Mouse (Mus musculus): Measurements from ENCODE around the gene Gm19426. TPM values are rescaled to one million over a fixed set of nuclear protein-coding genes. Genes with fewer than 3 reads are reported as not detected.

Gm19426 gene
- polyA plus RNA-seq, 1 experiment = 9.9 TPM

DNA sequence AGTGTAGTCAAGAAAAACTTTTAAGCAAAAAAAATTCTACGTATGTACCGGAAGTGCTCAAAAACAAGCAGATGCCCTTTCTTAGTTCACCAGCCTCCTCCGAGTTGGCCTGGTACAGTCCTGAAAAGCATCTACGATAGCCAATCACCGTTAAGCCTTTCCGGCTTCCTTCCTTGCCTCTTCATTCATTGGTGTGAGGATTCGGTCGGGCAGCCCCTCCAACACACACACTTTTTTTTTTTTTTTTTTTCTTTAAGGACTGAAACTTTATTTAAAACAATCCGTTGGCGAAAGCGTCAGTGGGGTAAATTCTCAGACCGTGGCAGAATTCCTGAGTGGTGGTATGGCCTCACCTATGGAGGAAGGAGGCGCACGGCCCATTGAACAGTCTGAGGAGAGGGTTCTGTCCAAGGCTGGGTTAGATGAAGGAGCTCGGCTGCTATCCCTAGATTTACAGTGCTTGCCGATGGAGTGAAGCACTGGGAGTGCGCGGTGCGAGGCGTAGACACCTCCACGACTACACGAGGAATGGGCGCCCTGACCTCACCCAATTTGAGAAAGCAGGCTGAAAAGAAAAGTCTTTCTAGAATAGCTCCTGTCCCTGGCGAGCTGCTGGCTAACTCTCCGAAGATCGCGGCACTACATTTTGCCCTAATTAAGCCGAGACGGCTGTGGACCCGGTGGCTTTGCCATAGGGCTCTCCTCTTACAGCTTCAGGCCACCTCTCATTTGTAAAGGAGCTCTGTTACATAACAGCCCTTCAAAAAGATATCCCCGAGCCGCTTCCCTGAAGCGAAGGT lies 27.7 kb downstream of the Gm19426 start:
- Histone ChIP-seq H3K27me3 (ENCODE audit: control insufficient read depth, insufficient read depth, low read length, poor library complexity, severe bottlenecking) (no peaks in the 10 kb centered on the region), H3K4me3 (ENCODE audit: low read depth, low read length) (peak overlapping the region; percentile 89), H3K4me1 (ENCODE audit: control insufficient read depth, insufficient read depth, low read length) (no peaks in the 10 kb centered on the region), H3K36me3 (ENCODE audit: control insufficient read depth, insufficient read depth, low read length, poor library complexity, severe bottlenecking) (peaks cover 5% of the 10 kb centered on the region; the same call in 1 of the 2 replicates), H3K27ac (ENCODE audit: insufficient read depth, low read length) (peak overlapping the region; percentile 63), H3K9ac (ENCODE audit: low read depth, poor library complexity, severe bottlenecking) (peak overlapping the region; percentile 62), H3K9me3 (replicated peaks; ENCODE audit: control insufficient read depth, insufficient read depth, low read length, poor library complexity, severe bottlenecking) (no peaks in the 10 kb centered on the region)
- TF ChIP-seq EP300 (IDR thresholded peaks at IDR 0.05; ENCODE audit: insufficient read depth, low read depth, low read length) (no peak), POLR2A (IDR thresholded peaks at IDR 0.05; ENCODE audit: insufficient read depth, low read length) (no peak)

DNA sequence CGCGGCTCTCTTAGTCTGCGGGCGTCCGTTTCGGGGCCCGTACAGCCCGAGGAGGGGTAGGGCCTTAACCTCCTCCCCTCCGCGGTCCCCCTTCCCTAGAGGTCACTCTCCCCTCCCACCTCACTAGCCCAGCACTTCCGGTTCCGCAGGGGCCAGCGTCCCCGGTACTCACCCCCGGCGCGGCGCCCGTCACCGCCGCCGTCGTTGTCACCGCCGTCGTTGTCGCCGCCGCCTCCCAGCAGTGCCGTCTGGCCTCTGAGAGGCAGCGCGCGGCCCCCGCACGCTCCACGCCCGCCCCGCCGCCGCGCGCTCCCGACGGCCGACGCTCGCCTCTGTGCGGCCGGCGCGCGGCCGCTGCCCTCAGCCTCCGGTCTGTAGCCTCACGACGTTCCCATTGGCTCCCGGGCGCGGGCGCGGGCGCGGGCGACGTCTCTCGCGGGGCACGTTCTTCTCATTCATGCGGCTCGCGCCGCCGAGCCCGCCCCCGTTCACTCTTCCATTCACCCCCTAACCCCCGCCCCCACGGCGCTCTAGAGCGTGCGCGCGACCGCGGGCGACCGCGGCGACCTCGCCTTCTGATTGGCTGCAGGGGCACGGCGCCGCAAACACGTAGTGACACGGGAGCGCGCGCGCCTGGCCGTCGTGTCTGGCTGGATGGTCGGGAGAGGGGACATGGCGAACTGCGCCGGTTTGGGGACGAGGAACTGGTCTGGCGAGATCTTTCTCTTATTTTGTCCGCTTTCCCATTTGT lies 28.5 kb downstream of the Gm19426 start, which contains the start of gene Zdhhc5:
Gene Zdhhc5 (minus strand): TSS at position 370 of the 751 bp plus-strand sequence.
- Histone ChIP-seq H3K4me3 (ENCODE audit: low read depth, low read length) (peak within 1 kb of the TSS; percentile 96), H3K36me3 (ENCODE audit: control insufficient read depth, insufficient read depth, low read length, poor library complexity, severe bottlenecking) (peaks cover 12% of the 10 kb centered on the region), H3K27ac (ENCODE audit: insufficient read depth, low read length) (peak within 1 kb of the TSS; percentile 69), H3K9me3 (replicated peaks; ENCODE audit: control insufficient read depth, insufficient read depth, low read length, poor library complexity, severe bottlenecking) (no peaks in the 10 kb centered on the region), H3K27me3 (ENCODE audit: control insufficient read depth, insufficient read depth, low read length, poor library complexity, severe bottlenecking) (no peaks in the 10 kb centered on the region), H3K9ac (ENCODE audit: low read depth, poor library complexity, severe bottlenecking) (peak within 1 kb of the TSS; percentile 98), H3K4me1 (ENCODE audit: control insufficient read depth, insufficient read depth, low read length) (no peaks in the 10 kb centered on the region)
- TF ChIP-seq CTCF (IDR thresholded peaks at IDR 0.05; ENCODE audit: low read depth, low read length) (no peak), POLR2A (IDR thresholded peaks at IDR 0.05; ENCODE audit: insufficient read depth, low read length) (peak; percentile 58)

DNA sequence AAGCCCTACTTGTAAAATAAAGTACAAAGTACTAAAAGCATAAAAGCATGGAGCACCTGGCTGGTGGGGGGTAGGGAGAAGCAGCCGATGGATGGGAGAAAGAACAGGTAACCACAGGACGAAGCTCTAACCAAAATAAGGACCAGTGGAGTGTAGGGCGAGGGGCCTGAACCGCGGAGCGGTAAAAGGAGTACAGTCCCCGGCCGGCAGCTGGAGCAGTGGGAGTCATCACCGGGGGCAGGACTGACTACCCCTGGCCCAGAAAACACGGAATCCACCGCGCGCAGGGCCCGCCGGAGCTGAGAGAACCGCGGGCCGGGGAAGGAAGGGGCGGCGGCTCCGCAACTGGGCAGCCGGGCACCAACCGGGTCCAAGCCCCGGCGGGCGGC lies 29.0 kb downstream of the Gm19426 start:
- H3K27ac ChIP-seq (ENCODE audit: insufficient read depth, low read length) = peak overlapping the region; percentile 69
- H3K9me3 ChIP-seq (replicated peaks; ENCODE audit: control insufficient read depth, insufficient read depth, low read length, poor library complexity, severe bottlenecking) = no peaks in the 10 kb centered on the region
- H3K27me3 ChIP-seq (ENCODE audit: control insufficient read depth, insufficient read depth, low read length, poor library complexity, severe bottlenecking) = no peaks in the 10 kb centered on the region
- no peak for TF ChIP-seq CTCF (IDR thresholded peaks at IDR 0.05; ENCODE audit: low read depth, low read length)
- TF ChIP-seq POLR2A (IDR thresholded peaks at IDR 0.05; ENCODE audit: insufficient read depth, low read length) = no peak
- no peak for TF ChIP-seq EP300 (IDR thresholded peaks at IDR 0.05; ENCODE audit: insufficient read depth, low read depth, low read length)
- H3K9ac ChIP-seq (ENCODE audit: low read depth, poor library complexity, severe bottlenecking) = peak overlapping the region; percentile 98
- H3K4me1 ChIP-seq (ENCODE audit: control insufficient read depth, insufficient read depth, low read length) = no peaks in the 10 kb centered on the region
- H3K36me3 ChIP-seq (ENCODE audit: control insufficient read depth, insufficient read depth, low read length, poor library complexity, severe bottlenecking) = peaks cover 17% of the 10 kb centered on the region
- peak overlapping the region; percentile 96 for H3K4me3 ChIP-seq (ENCODE audit: low read depth, low read length)

DNA sequence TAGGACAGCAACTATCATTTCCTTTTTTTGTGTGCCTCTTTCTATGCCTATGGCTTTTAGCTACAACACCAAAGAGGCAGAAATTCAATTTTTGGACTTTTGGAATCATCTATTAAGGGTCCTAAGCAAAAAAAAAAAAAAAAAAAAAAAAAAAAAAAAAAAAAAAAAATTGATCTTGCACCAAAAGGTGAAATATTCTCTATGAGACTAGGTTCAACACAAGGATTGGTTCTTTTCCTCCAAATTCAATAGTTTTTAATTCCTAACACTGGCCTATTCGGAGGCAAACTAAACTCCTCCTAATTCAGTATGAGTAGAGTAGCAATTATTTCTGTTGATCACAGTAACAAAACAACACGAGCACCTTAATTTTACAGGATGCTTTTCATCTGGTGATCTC lies 31.6 kb downstream of the Gm19426 start:
- no peak overlapping the region for H3K27ac ChIP-seq (ENCODE audit: insufficient read depth, low read length)
- TF ChIP-seq EP300 (IDR thresholded peaks at IDR 0.05; ENCODE audit: insufficient read depth, low read depth, low read length) = no peak
- TF ChIP-seq CTCF (IDR thresholded peaks at IDR 0.05; ENCODE audit: low read depth, low read length) = no peak
- no peak for TF ChIP-seq POLR2A (IDR thresholded peaks at IDR 0.05; ENCODE audit: insufficient read depth, low read length)
- H3K36me3 ChIP-seq (ENCODE audit: control insufficient read depth, insufficient read depth, low read length, poor library complexity, severe bottlenecking) = peaks cover 24% of the 10 kb centered on the region
- no peaks in the 10 kb centered on the region for H3K4me1 ChIP-seq (ENCODE audit: control insufficient read depth, insufficient read depth, low read length)
- H3K9ac ChIP-seq (ENCODE audit: low read depth, poor library complexity, severe bottlenecking) = no peak overlapping the region
- no peak overlapping the region for H3K4me3 ChIP-seq (ENCODE audit: low read depth, low read length)
- H3K27me3 ChIP-seq (ENCODE audit: control insufficient read depth, insufficient read depth, low read length, poor library complexity, severe bottlenecking) = no peaks in the 10 kb centered on the region
- H3K9me3 ChIP-seq (replicated peaks; ENCODE audit: control insufficient read depth, insufficient read depth, low read length, poor library complexity, severe bottlenecking) = no peaks in the 10 kb centered on the region

DNA sequence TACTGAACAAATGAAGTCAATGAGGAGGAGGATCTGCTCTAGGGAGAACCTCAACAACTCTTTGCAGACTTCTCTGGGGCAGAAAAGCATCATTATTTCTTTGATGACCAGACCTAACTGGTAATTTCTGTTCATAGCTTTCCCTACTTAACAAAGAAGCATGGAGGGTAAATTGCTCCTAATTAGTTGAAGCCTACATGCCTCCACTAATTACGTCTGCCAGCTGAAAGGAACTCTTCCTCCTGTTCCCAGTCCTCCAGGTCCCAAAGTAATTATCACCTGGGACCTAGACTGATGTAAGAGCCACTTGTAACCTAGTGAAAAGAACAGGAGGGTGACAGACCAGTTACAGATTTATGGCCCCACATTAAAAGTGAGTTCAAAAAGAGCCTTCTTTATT lies 35.9 kb downstream of the Gm19426 start:
- no peaks in the 10 kb centered on the region for H3K4me1 ChIP-seq (ENCODE audit: control insufficient read depth, insufficient read depth, low read length)
- H3K27me3 ChIP-seq (ENCODE audit: control insufficient read depth, insufficient read depth, low read length, poor library complexity, severe bottlenecking) = no peaks in the 10 kb centered on the region
- no peak overlapping the region for H3K4me3 ChIP-seq (ENCODE audit: low read depth, low read length)
- H3K27ac ChIP-seq (ENCODE audit: insufficient read depth, low read length) = no peak overlapping the region
- peaks cover 28% of the 10 kb centered on the region for H3K36me3 ChIP-seq (ENCODE audit: control insufficient read depth, insufficient read depth, low read length, poor library complexity, severe bottlenecking)
- no peaks in the 10 kb centered on the region for H3K9me3 ChIP-seq (replicated peaks; ENCODE audit: control insufficient read depth, insufficient read depth, low read length, poor library complexity, severe bottlenecking)
- no peak overlapping the region for H3K9ac ChIP-seq (ENCODE audit: low read depth, poor library complexity, severe bottlenecking)
- TF ChIP-seq EP300 (IDR thresholded peaks at IDR 0.05; ENCODE audit: insufficient read depth, low read depth, low read length) (no peak), CTCF (IDR thresholded peaks at IDR 0.05; ENCODE audit: low read depth, low read length) (no peak), POLR2A (IDR thresholded peaks at IDR 0.05; ENCODE audit: insufficient read depth, low read length) (no peak)

DNA sequence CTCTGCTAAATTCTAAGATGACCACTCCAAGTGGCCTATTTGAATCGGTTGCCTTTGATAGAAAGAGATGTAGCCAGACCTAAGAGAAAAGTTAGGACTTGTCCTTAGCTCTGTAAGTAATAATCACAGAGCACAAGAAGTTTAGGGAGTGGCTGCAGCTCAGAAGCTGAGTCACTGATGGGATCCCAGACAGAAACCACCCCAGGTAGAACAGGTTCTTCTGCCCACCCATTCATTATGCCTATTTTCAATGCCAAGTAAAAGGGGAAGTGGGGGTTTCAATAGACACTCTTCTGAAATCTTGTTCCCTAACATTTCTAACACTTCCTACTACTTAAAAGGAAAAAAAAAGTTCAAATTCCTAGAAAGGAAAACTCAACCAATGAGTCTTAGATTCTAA lies 38.2 kb downstream of the Gm19426 start:
- H3K9ac ChIP-seq (ENCODE audit: low read depth, poor library complexity, severe bottlenecking) = no peak overlapping the region
- H3K4me1 ChIP-seq (ENCODE audit: control insufficient read depth, insufficient read depth, low read length) = no peaks in the 10 kb centered on the region
- TF ChIP-seq CTCF (IDR thresholded peaks at IDR 0.05; ENCODE audit: low read depth, low read length) (no peak), POLR2A (IDR thresholded peaks at IDR 0.05; ENCODE audit: insufficient read depth, low read length) (no peak), EP300 (IDR thresholded peaks at IDR 0.05; ENCODE audit: insufficient read depth, low read depth, low read length) (no peak)
- no peaks in the 10 kb centered on the region for H3K27me3 ChIP-seq (ENCODE audit: control insufficient read depth, insufficient read depth, low read length, poor library complexity, severe bottlenecking)
- H3K36me3 ChIP-seq (ENCODE audit: control insufficient read depth, insufficient read depth, low read length, poor library complexity, severe bottlenecking) = peaks cover 21% of the 10 kb centered on the region
- H3K4me3 ChIP-seq (ENCODE audit: low read depth, low read length) = no peak overlapping the region
- no peaks in the 10 kb centered on the region for H3K9me3 ChIP-seq (replicated peaks; ENCODE audit: control insufficient read depth, insufficient read depth, low read length, poor library complexity, severe bottlenecking)
- H3K27ac ChIP-seq (ENCODE audit: insufficient read depth, low read length) = peak overlapping the region; percentile 32; the same call in 1 of the 2 replicates
